Mouse (Mus musculus): ENCODE data around the gene Gm10842.

- TF ChIP-seq CTCF (IDR thresholded peaks at IDR 0.05; ENCODE audit: extremely low read depth, insufficient read length, insufficient replicate concordance, low read depth, low read length) = no peak
- no peak for TF ChIP-seq POLR2A (IDR thresholded peaks at IDR 0.05; ENCODE audit: low read depth, low read length)
Measured at GRCm38 (mm10) chr11:105145211-105145610, 1.5 kb upstream of the Gm10842 start.

Measured in small intestine, adult 2 months (tissue).